Mouse (Mus musculus): Measurements from ENCODE around the gene Ppcdc.

Ppcdc gene

DNA sequence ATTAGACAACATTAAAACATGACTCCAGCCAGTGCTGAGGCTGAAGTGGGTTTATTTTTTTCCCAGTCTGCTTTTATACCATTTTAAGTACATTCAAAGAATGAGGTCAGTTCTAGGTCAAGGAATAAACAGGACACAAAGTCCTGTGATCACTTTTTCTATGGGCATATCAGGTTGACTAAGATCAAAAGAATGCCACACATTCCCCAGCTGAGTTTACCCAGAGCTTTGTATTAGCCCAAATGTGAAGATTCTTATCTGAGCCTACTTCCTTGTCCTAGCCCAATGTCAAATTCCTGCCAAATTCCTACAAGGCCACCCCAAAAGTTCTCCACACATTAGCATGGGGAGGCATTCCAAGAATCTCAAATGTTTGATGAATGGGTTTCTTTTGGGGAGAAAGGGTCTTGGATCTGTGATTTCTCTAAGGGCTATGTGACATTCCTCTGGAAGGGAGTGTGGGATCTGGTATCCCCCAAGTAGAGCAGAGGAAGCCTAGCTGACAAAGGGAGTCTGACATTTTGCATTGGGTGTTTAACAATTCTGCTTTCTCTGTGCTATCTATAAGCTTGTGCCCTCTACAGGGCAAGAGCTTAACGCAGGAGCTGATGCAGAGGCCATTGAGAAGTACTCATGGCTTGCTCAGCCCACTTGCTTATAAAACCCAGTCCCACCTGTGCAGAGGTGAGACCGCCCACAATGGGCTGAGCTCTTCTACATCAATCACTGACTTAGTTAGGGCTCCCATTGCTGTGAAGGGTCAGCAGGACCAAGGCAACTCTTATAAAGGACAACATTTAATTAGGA is 85.3 kb downstream of the Ppcdc start:
- DNase-seq (ENCODE audit: low read depth, low spot score), result peak; percentile 35

DNA sequence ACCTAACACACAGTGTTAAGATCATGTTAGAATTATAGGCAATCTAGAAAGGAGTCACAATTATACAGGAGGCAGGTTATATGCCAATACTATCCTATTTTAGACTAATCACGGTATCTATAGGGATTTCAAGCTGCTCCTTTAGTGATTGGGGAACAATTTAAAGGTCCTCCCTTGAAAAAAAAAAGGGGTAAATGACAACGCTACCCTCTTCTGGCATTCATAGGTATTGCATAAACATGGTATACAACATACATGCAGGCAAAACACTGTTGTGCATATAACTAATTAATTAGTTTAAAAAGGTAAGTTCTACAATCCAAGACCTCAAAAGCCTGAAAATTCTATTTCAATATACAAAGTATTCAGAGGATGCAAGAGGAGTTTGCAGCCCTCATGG is 88.6 kb downstream of the Ppcdc start:
- peak; percentile 24 for DNase-seq (ENCODE audit: low read depth, low spot score)

DNA sequence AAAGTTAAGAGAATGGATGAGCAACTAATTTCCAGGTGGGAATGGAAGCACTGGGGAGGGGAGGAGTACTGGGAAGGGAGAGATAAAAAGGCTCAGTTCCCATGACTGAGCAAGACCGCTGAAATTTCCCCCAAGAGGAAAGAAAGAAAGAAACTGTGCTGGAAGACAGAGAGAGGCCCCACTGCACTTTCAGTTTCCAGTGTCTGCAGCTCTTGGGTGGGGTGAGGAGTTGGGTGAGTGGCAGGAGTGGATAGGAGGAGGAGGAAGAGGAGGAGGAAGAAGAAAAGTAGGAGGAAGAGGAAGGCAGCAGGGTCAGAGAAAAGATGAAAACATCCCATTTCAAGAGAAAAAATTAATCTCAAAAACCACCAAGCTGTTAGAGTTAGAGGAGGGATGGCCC is 94.0 kb downstream of the Ppcdc start:
- no peak for DNase-seq (ENCODE audit: low read depth, low spot score)

DNA sequence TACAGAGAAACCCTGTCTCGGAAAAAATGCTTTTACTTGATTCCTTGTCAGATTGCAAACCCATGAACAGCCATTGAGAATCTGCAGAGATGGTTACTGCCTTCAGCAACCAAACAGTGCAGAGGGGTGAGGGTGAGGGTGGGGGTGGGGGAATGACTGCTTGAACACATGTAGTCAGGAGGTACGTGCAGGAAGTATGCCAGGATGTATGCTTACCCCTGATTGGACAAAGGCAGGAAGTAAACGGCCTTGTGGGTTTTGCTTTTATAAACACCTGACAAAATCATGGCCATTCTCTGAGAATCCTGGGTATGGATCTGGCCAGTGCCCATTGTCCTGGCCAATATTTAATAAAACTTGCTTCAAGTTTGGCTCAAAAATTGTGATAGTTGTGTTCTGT is 96.2 kb downstream of the Ppcdc start:
- DNase-seq (ENCODE audit: low read depth, low spot score), result no peak

DNA sequence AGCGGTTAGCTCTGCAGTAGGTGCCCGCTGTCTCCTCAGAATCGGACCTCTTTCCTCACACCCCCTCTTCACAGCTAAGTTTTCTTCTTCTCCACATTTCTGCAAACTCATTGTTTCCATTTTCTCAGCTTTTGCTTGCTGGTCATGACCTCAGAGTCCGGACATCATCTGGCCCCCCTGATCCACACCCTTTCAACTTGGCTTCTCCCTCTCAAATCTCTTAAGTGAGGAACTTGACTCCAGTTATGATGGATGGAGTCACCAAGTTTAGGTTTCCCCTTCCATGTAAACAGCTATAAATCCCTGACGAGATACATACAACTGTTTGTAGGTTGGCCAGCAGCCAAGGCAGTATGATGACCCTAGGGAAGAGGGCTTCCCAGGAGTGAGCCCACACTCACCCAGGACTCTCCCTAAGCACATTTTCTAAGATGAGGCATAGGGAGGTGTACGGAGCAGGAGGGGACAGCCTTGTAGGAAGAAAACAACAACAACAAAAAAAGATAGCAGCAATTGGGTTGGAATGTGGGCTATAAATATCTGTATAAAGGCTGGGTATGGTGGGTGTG is 96.9 kb downstream of the Ppcdc start:
- no peak for DNase-seq (ENCODE audit: low read depth, low spot score)

DNA sequence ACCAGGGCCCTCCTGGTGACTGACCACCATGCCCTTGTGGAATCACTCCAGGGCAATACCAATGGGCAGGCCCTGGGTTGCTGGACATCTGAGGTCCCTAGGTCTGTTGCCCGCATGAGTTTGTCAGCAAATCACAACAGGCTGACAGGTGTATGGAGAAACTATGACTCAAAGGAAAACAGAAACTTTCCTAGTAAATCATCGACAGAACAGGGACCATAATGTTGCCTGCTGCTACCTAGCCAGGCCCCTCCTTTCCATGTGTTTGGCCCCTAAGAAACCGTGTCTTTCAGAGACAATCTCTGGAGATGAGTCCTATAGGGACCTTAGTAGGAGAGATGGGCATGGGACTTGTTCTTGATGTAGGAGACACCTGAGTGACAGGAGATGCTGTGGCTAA is 97.7 kb downstream of the Ppcdc start:
- no peak for DNase-seq (ENCODE audit: low read depth, low spot score)

DNA sequence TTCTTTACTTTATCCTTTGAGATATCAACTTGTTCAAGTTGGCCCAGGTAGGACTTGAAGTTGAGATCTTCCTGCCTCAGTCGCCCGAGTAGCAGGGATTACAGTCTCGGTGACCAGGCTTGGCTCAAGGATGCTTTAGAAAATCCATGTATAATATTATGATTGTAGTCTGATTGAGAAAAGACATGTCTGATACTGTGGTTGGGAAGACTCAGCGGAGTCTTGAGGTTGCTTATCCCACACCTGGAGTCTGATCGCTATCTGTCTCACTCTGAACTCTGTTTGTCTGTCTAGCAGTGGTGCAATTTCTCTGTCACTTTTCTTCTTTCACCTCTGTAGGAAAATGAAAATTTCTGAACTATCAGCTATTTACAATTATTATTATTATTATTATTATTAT is 99.6 kb downstream of the Ppcdc start:
- DNase-seq (ENCODE audit: low read depth, low spot score), result no peak

DNA sequence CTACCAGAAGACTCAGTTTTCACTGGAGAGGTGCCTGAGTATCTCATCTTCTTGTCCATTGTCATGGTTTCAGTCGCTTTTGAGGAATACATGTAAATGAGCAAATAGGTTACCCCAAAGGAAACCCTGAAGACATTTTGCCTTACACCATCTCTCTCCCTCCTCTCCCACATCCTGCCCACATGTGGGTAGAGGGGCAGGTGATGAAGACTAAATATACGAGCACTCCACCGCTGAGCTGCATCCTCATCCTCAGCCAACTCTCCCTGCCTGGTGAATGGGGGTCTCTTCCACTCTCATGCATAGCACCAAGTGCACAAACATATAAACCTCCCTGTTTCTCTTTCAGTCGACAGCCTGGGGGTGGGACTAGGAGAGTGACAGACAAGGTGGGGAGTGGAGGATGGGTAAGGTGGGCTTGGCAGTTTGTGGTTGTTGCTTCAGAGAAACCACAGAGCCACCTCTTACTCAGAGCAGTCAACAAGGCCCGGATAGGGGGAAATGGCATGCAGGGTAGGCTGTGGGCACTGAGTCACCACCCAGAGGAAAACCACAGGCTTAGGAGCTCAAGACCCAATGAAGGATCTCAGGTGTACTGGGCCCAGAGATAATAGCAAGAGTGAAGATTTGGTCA is 100.2 kb downstream of the Ppcdc start:
- peak; percentile 76 for DNase-seq (ENCODE audit: low read depth, low spot score)

DNA sequence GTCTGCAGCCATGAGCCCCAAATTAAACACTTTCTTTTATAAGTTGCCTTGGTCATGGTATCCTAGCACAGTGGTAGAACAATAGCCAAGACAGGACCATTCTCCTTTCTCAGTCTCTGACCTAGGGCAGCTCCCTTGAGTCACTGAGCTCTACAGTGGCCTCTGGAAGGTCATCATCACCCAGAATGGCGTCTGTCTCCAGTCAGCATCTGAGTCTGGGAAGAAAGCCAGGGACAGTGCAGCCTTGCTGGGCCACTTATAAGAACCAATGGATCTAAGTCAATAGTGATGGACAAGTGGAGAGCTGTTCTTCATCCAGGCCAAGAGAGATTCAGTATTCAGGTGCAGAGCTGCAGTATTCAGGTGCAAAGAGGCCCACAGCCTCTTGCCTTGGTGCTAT is 101.2 kb downstream of the Ppcdc start:
- DNase-seq (ENCODE audit: low read depth, low spot score), result no peak
